Mouse (Mus musculus) spleen, embryonic (tissue): Measurements from ENCODE around the gene D430041D05Rik.

ENCODE experiments used
- CTCF ChIA-PET: fragments of 350-600 bp; sonication (Branson Sonifier 250); formaldehyde crosslinking; loops from one replicate; lab custom pipeline; 2022; lab: Charles Lee

D430041D05Rik gene

DNA sequence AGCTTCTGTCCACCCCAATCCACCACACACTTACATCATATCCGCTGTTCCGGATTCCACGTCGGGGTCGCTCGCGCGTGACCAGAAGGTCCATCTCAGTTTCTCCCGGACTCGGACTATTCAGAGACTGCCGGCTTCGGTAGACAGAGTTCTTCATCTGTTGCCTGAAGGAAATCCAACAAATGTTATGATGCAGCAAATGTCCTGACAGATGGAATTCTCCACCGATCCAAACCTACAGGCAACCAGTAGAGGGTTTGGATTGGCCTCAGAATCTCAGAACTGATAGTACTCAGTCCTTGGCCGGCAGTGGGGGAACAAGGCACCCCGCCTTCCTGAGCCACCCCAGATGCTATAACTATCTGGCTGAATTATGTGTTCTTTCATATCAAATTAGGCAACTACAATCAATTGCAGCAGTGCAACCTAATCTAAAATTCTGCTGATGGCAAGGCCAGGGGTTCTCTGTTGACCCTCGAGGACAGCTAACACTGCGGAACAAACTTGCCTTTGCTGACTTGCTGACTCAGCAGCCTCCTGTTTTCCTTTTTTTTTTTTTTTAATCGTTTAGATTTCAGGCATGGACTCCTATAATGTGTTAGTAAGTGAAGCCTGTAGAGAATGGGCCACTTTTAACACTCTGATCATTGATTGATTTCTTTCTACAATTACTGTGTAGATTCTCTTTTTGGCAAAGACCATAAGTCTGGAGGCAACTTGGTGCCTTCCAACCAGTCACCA, 218.2 kb downstream of the D430041D05Rik start:
- CTCF ChIA-PET: no interaction called here

GRCm38 (mm10) chr2:104191723-104192122, 219.1 kb downstream of the D430041D05Rik start:
- CTCF ChIA-PET: no interaction called here

DNA sequence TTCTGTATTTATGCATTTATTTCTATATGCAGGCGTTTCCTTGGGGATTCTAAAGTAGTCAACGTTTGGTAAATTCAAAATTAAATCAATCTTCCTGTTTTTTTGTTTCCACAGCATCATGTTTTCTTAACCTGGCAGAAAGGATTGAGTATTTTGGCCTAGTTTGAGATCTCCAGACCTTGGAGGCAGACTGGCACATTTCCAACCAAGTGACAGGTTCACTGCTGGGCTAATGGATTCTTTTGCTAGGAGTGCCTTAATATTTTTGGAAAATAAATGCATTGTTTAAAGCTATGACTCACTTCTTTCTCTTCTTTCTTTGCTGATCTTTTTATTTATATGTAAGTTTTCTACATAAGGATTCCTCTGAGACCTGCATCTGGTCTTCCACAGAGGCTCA, 222.0 kb downstream of the D430041D05Rik start:
- CTCF ChIA-PET: no interaction called here

- CTCF ChIA-PET: no interaction called here
These were observed 223.7 kb downstream of the D430041D05Rik start for GRCm38 (mm10) chr2:104187073-104187472.

- CTCF ChIA-PET: no interaction called here
These were observed 225.2 kb downstream of the D430041D05Rik start for GRCm38 (mm10) chr2:104185616-104186015.

DNA sequence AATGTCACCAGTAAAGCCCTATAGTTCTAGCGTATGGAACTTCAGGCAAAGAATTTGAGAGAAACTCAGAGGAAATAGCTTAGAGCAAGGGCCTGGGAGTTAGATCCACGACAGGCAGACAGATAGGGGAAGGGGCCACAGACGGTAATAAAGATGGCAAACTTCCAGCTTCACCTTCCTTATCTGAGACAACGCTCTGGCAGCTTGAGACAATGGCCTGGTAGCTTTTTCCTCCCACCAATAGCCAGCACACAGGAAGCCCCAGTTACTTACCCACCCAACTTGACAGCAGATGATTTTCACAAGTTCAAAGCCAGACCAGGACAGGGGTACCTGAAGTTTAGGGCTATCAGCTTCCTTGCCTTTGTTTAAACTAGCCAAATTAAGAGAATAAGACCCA, 226.5 kb downstream of the D430041D05Rik start:
- CTCF ChIA-PET: no interaction called here

DNA sequence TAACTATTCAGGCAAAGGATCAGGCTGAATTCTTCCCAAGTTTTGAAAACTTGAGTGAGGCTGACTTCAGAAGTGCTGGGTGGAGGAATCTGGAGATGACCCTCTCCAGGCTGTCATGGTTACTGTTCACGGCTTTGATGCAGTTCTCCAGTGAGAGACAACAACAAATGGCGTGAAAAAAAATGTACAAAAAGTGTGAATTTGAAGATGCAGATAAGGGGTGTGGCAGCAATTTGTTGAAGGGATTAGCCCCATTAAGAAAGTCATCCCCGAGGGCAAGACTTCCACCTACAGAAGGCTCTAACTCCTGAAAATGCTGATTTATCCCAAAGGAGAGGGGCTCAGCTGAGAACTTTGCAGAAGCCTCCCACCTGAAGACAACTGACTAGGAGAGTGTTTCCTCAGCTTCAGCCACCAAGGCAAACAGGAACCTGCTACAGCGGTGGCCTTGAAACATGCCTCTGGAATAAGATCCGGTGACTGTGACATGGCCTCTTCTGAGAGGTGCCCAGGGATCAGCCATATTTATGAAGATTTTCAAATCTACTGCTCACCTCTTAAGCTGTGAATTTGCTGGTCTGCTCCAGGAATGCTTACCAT, 227.5 kb downstream of the D430041D05Rik start:
- CTCF ChIA-PET: no interaction called here

DNA sequence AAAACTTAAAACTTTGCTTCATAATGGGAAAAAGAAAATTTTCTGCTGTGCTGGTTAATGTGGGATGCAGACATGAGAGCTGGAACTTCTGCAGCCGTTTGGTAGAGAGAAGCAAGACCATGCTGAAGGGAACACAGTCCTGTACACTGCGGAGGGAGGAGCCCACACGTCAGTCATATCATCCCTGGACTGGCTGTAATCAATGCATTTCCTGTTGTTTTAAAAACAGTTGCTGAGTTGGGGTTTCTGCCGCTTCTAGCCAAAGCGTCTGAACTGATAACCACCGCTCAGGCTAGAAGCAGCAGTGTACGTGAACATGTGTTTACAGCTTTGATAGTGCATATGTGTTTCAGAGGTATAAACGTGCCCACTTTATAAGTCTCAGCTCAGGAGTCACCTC, 231.2 kb downstream of the D430041D05Rik start:
- CTCF ChIA-PET: no interaction called here

GRCm38 (mm10) chr2:104178251-104178650, 232.6 kb downstream of the D430041D05Rik start:
- CTCF ChIA-PET: no interaction called here

DNA sequence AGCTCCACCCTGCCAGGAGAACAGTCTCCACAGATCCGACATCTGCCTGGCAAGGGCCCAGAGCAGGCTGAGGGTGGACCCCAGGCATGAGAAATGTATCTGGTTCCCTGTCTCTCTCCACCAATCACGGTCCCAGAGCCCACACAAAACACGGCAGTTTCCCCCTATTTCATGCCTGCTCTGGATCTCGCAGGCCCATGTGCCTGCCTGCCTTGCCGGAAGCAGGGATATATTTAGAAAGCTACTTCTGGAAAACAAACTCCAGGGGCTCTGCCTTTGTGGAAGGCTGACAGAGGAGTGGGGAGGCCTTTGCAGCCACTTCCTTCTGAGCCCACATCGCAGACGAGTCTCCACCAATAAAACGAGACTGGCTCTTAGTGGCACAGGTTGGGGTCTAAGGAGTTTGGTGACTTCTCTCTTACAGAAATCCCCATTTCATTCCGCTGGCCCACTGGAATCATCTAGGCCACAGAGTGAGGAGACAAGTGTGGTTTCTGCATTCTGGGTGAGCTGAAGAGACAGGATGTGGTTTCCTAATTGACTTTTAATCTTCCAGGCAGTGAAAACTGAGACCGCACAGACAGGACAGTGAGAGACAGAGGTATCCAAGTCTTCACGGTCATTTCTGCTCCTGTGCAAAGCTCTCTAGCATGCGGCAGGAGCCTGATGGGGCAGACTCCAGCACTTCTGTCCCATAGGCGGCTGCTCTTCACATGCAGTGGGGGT, 233.7 kb downstream of the D430041D05Rik start:
- CTCF ChIA-PET: no interaction called here

DNA sequence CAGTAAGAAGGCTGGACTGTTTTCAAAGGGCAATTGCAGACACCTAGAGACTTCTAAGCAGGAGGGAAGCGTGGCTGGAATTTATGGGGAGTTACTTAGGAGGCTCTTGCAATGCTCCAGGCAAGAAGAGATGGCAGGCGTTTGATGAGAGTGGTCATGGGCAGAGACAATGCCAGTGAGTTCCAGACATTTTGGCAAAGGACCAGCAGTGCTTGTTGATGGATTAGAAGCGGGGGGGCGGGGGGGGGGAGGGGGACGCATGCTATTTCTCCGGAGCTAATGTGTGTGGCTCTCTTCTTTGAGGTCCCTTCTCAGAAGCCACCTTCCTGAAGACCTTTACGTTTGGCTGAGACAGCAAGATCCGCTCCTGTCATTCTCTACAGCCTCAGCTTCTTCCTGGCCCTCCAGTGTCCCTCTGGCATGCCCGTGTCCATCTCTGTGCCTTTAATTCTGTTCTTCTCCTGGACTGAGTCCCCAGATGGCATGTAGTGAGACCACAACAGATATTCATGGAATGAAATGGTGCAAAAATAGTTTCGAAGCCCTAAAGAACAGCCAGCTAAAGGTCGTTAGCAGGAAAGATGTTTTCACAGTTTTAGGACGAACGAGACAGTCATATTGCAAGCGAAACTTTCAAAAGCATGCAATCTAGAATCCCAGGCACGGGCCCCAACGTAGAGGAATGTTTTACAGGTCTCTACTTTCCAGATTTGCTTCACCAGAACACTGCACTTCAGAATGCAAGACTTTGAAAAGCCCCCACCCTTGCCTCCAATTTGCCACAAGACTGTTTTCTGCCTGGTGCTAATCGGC, 234.4 kb downstream of the D430041D05Rik start:
- CTCF ChIA-PET: no interaction called here

GRCm38 (mm10) chr2:104175476-104176165, 235.2 kb downstream of the D430041D05Rik start:
- CTCF ChIA-PET: no interaction called here

DNA sequence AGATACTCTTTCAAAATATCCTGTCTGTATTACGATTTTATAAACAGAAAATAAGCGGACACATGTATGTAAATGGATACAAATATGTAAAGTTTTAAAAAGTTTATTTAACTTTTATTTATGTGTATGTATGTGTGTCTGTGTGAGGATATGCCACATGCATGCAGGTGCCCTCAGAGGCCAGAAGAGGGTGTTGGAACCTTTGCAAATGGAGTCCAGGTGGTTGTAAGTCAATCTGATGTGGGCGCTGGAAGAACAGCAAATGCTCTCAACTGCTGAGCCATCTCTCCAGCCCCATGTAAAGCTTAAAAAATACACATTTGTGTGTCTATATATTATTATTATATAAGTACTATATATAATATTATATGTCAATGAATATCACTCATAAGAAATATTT, 237.4 kb downstream of the D430041D05Rik start:
- CTCF ChIA-PET: no interaction called here

GRCm38 (mm10) chr2:104172695-104173348, 238.0 kb downstream of the D430041D05Rik start:
- CTCF ChIA-PET: no interaction called here

DNA sequence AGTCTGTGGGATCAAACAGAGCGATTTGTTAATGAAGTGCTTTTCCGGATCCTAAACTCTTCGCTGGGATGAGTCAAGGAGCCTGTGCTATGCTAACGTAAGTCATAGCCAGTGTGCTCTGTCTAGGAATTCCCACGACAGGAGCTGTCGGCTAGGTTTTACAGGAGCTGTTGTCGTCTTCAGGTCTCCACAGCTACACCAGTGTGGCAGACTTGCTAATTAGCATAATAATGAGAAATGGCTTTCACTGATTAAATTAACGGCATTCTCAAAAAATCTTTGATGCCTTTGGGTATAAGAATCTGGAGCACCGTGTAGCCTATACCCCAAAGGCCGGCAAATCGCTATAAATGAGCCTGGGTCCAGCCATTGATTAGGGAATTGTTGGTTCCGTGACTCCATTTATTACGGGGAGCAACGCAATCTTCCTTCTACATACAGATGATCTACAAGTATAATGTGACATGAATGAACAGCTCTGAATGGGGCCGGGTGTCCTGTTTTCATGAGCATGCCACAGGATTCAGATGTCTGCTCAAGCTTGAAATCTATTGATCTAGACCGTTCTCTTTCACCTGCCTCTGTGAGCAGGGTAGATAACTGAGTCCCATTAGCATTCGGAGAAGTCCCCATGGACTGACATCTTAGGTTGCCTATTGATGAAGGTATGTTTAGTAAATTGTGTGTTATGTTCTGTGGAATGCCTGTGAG, 242.5 kb downstream of the D430041D05Rik start:
- CTCF ChIA-PET: no interaction called here

- CTCF ChIA-PET: no interaction called here
These were observed 243.0 kb downstream of the D430041D05Rik start for GRCm38 (mm10) chr2:104167765-104168164.

- CTCF ChIA-PET: no interaction called here
These were observed 245.2 kb downstream of the D430041D05Rik start for GRCm38 (mm10) chr2:104165631-104166030.

DNA sequence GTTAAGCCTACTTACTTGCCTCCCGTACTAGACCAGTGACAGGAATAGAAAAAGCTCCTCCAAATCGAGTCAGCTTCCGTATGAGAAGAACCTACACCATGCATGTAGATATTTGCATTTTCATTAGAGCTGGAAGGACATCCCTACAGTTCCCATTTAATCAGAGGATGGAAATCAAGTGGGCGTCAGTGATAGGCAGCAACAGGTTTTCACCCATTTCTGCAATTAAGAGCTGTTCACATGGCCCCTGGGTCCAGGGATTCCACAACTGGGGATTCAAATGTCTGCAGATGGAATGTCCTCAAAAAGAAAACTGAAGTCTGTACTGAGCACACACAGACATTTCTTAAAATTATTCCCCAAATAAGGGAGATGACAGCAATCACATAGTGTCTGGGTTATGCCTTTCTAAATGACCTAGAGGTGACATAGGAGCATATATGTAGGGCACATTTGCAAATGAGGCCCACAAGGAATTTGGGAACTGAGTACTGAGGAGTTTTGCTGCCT, 246.8 kb downstream of the D430041D05Rik start:
- CTCF ChIA-PET: no interaction called here

DNA sequence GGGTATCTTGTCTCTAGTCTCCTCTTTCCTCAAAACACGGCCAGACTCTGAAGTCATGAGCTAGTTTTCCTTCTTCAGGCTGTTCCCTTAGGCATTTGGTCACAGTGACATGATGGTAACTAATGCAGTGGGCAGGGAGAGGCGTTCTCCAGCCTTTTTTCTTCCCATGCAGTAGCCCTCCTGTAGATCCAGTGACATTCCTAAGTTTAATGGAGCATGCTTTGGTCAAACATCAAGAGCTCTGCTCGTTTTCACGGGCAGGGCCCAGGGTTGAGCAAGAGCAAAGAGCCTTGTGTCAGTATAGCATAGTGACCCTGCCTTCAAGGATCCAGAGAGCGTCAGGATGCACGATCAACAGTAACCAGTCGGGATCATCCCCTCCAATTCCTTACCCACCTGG, 247.4 kb downstream of the D430041D05Rik start:
- CTCF ChIA-PET: no interaction called here

DNA sequence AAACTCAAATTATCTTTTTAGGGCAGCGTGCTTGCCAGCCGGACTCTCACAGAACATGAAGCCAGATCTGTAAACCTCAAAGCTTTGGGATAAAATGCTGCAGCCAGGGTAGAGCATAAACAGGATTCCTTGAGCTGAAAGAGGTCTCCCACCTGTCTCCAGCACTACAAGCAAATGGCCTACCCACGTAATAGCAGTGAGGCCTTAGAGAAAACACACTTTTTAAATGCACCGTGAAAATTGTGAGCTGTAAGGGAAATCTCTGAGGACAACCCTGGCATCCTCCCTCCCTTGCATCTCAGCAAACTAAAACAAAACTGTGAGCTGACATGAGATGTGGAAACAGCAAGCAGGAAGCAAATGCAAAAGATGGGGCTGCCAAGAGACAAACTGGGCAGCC, 253.0 kb downstream of the D430041D05Rik start:
- CTCF ChIA-PET: no interaction called here
